Mouse (Mus musculus) kidney, embryonic 16.5 days (tissue): Measurements from ENCODE around the gene AU040320. TPM values are rescaled to one million over a fixed set of nuclear protein-coding genes. Genes with fewer than 3 reads are reported as not detected.
A peak's percentile ranks its signal among the peaks of the same experiment; 100 is the strongest.

Source experiments
- ATAC-seq: fragments of 200-750 bp; cut with Nextera tagmentation; 2 replicates; pipeline ENCODE4 v1.8.0; 2017; ENCODE audit warnings: moderate TSS enrichment; ENCODE audit not compliant: low FRiP score, low TSS enrichment
- H3K27ac ChIP-seq: fragments of 300-500 bp; sonication (generic); 2 replicates; pipeline ENCODE4 v1.5.1; 2014; ENCODE audit warnings: low read length
- H3K27me3 ChIP-seq: fragments of 300-500 bp; sonication (generic); 2 replicates; pipeline ENCODE4 v1.6.1; 2014; ENCODE audit warnings: low read length, control low read depth, mixed read lengths; ENCODE audit not compliant: insufficient read depth
- H3K36me3 ChIP-seq: fragments of 300-500 bp; sonication (generic); 2 replicates; pipeline ENCODE4 v1.6.1; 2014; ENCODE audit warnings: low read length, control low read depth, mixed read lengths; ENCODE audit not compliant: insufficient read depth
- H3K4me1 ChIP-seq: fragments of 300-500 bp; sonication (generic); 2 replicates; pipeline ENCODE4 v1.6.1; 2014; ENCODE audit warnings: low read length, control low read depth, mixed read lengths; ENCODE audit not compliant: insufficient read depth
- H3K4me2 ChIP-seq: fragments of 300-500 bp; sonication (generic); replicated peaks from 2 replicates; pipeline ENCODE4 v1.6.1; 2014; ENCODE audit warnings: low read depth, low read length
- H3K4me3 ChIP-seq: fragments of 300-500 bp; sonication (generic); 2 replicates; pipeline ENCODE4 v1.5.1; 2014; ENCODE audit warnings: mild to moderate bottlenecking, low read length
- H3K9ac ChIP-seq: fragments of 300-500 bp; sonication (generic); replicated peaks from 2 replicates; pipeline ENCODE4 v1.6.1; 2014; ENCODE audit warnings: low read length
- H3K9me3 ChIP-seq: fragments of 300-500 bp; sonication (generic); 2 replicates; pipeline ENCODE4 v1.6.1; 2016; ENCODE audit warnings: low read length, control low read depth
- WGBS: fragments of 180-500 bp; shearing (Covaris S2); extraction: QIAGEN DNeasy Blood & Tissue Kit; methylation state at CpG from one replicate; pipeline ENCODE4 v1.1.7; 2014; 5-methylcytosine and 5-hydroxymethylcytosine counted together
- polyA plus RNA-seq: library from polyadenylated mRNA; unstranded; fragments of >200 nt; fragmentation: Nextera tagmentation; extraction: Ambion mirVana; gene quantifications from 2 replicates; pipeline ENCODE4 v1.2.1, GENCODE M21; 2015

Gene AU040320
- polyA plus RNA-seq, result 25.4 and 25.6 TPM in 2 replicates

DNA sequence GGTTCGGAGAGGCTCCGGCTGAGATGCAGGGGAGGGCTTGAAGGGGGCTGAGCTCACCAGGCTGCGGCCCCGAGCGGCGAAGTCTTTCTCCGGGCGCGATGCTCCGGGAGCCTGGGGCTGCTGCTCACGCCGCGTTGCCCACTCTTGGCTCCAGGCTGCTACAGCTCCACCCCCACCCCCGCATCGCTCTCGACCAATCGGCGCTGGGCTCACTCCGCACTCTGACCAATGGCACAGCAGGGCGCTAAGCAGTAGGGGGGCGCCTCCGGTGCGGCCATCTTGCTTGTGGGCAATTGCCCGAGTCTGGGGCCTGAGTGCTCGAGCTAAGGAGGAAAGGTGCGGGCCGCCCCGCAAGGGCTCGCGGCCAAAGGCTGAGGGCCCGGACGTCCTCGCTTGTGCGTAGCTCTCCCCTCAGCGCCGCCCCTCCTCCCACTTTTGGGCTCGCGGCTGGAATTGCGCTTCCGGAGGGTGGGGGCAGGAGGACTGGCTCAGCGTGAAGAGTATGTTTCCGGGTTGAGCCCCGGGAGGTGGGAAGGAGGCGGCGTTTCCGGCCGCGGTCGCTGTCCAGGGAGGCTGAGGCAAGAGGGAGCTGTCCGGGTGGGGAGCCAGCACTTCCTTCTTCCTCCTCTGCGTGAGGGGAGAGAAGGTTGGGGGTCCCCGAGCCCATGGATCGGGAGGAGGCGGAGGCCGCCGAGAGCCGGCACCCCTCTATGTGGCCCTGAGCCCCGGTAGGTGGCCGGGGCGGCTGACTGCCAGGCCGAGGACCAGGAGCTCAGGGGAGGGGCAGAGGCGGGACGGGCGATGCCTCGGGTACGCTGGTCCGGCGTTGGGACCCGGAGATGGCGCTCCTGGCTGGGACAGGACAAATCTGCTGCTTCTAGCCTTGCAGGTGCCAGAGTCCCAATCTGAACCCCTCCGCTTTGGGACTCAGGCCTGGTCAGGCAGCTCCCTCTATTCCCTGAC lies at the start of gene AU040320, which contains the start of gene Ncdn:
TSS of gene AU040320 (plus strand) at position 277 of the 963 bp plus-strand sequence.
TSS of gene Ncdn (minus strand) at position 171 of the 963 bp plus-strand sequence.
- Histone ChIP-seq H3K27ac (peak within 1 kb of the TSS; percentile 98), H3K9ac (peak within 1 kb of the TSS; percentile 92), H3K36me3 (peaks cover 21% of the 10 kb centered on the region), H3K4me3 (peak within 1 kb of the TSS; percentile 88), H3K27me3 (no peaks in the 10 kb centered on the region), H3K9me3 (no peaks in the 10 kb centered on the region), H3K4me1 (peaks cover 22% of the 10 kb centered on the region), H3K4me2 (peak within 1 kb of the TSS; percentile 92)
- WGBS, result under 1% methylated on average over 65 of the region's 71 CpGs
- peak; percentile 99 for ATAC-seq

DNA sequence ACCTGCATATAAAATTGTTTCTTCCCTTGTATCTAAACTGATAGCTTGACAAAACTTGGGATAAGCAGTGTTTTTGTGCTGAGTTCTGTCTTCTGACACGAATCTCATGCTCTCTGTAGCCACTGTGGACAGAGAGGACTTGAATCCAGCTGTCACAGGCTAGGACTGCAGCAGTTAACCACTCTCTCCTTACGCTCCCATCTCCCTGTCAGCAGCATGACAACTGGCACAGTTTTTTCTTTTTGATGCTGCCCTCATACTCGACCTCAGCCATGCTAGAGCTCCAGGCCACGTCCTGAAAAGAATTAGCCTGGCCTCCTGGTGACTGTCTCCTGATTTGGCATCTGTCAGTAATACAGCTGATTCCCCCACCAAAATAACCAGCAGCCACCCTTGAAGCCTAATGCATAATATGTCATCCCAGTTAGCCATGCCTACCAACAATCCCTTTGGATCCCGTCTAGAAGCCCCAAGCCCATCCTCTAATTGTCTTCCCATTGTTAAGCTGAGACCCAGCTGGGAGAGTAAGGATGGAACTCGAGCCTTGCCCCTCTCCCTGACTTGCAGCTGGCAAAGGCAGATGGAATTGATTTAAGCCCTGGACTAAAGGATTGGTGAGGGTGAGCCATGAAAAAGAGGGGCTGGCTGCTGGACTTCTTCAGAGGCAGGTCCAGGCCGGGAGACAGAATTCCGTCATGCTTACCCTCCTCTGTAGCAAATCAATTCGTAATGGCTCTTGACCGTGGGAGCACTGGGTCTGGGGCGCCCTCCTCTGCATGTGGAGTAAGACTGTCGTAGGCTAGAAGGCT lies 46.5 kb upstream of the AU040320 start:
- Histone ChIP-seq H3K4me3 (no peak overlapping the region), H3K4me2 (no peak overlapping the region), H3K36me3 (peaks cover 67% of the 10 kb centered on the region), H3K9ac (no peak overlapping the region), H3K27ac (no peak overlapping the region), H3K9me3 (no peaks in the 10 kb centered on the region), H3K27me3 (no peaks in the 10 kb centered on the region), H3K4me1 (no peaks in the 10 kb centered on the region)
- no peak for ATAC-seq
- 77% methylated on average over 12 of the region's 12 CpGs for WGBS

DNA sequence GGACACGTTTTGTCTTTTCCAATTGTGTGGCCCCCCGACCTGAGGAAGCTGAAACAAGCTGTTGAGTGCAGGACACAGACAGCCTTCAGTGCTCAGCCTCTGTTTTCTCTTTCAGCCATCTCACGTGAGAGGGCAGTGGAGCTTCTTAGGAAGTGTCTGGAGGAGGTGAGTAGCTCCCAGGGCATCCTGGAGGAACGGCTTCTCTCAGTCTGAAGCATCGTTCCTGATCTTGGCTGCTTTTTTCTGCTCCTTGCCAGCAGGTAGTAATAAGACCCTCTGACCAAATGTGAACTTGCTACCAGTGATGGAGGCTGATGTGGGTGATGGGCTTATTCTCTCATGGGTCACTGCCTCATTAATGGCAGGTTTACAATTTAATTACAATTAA lies 45.9 kb upstream of the AU040320 start:
- no peak for ATAC-seq
- WGBS, result 82% methylated on average over 5 of the region's 5 CpGs
- Histone ChIP-seq H3K4me3 (no peak overlapping the region), H3K27me3 (no peaks in the 10 kb centered on the region), H3K9ac (no peak overlapping the region), H3K4me2 (no peak overlapping the region), H3K27ac (no peak overlapping the region), H3K4me1 (no peaks in the 10 kb centered on the region), H3K36me3 (peaks cover 65% of the 10 kb centered on the region), H3K9me3 (no peaks in the 10 kb centered on the region)

DNA sequence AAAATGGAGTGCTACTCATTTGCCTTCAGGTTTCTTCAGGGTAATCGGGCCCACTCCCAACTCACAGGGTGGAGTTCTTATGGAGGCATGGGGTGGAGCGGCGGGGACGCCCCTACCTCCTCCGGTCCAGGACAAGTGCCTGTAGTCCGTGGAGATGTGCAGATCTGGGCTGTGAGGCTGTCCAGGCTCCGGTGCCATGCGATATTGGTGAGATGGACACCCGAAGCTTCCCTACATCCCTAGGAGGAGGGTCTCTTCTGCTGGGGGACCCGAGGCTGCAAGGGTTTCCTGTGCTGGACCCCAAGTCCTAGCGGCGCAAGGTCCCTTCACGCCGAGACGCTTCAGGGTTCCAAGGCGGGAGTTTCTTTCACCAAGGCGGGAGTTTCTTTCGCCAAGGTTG lies 21.2 kb upstream of the AU040320 start:
- H3K4me3 ChIP-seq, result peak overlapping the region; percentile 20; the same call in 1 of the 2 replicates
- ATAC-seq, result no peak
- no peak overlapping the region for H3K4me2 ChIP-seq
- no peak overlapping the region for H3K9ac ChIP-seq
- H3K36me3 ChIP-seq, result no peaks in the 10 kb centered on the region
- H3K4me1 ChIP-seq, result peaks cover 14% of the 10 kb centered on the region
- no peak overlapping the region for H3K27ac ChIP-seq
- peaks cover 77% of the 10 kb centered on the region for H3K27me3 ChIP-seq
- WGBS, result 1% methylated on average over 18 of the region's 18 CpGs
- no peaks in the 10 kb centered on the region for H3K9me3 ChIP-seq

DNA sequence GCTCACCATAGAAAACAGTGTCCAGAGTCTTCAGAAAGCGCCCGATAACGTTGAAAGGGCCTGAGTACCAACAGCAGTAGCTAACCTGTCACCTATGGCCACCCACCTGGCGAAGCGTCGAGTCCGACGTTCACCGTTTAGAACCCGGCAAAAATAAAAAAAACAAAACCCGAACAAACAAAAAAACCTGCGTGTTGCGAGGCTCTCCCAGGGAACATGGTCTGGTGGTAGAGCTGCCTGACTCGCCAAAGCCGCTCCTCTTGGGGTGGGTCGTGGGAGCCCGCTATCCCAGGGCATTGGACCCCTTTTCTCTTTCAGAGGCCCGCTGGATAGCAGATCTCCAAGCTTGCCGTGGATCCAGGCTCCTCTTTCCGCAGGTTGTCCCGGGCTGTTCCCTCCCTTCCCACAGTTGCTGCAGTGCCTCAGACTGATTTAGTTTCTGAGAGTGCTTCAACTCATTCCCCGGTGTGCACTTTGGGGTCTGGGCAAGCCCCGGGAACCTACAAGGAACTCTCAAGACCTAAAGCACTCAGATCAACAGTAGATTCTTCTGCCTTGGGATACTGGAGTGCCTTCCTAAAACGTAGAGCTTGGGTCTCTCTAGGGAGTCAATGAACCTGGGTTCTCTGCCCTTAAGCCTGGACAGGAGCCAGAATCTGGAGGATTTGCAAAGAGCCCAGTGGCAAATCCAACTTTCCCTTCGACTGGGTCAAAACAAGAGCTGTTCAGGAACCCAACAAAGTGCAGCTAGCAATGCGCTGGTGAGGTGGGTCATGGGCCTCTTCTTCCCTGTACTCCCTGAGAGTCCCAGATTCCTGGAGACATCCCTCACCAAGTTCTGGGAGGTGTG lies 20.6 kb upstream of the AU040320 start:
- 4% methylated on average over 26 of the region's 26 CpGs for WGBS
- Histone ChIP-seq H3K27ac (no peak overlapping the region), H3K4me2 (no peak overlapping the region), H3K9me3 (no peaks in the 10 kb centered on the region), H3K4me3 (peak overlapping the region; percentile 20; the same call in 1 of the 2 replicates), H3K27me3 (peaks cover 83% of the 10 kb centered on the region), H3K4me1 (peaks cover 14% of the 10 kb centered on the region), H3K9ac (no peak overlapping the region), H3K36me3 (no peaks in the 10 kb centered on the region)
- no peak for ATAC-seq

DNA sequence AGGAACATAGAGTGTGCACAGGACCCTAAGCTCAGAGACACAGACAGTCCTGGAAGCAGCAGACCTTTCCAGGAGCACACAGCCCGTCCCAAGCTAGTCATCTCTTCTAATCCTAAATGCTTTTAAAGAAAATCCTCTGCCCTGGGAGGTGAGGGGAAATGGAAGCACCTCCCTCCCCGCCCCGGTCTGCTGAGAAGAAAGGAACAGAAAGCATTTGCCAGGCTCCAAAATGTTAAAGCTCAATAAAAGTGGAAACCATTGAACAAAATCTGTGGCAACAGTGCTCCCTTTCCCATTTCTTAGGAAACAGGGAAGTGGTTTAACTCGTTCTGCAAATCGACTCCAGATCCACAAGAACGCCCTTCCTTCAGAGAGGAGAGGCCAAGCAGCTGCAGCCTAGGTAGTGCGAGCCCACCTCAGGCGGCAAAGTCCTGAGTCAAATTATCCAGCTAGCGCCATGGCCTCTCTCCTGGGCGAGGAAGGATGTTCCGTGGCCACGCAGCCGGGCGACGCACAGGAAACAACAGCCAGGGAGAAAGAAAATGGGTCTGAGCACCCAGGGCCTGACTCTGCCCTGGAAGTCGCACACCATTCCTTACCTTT lies 19.2 kb upstream of the AU040320 start:
- Histone ChIP-seq H3K27me3 (peaks cover 94% of the 10 kb centered on the region), H3K4me2 (no peak overlapping the region), H3K27ac (no peak overlapping the region), H3K36me3 (no peaks in the 10 kb centered on the region), H3K4me3 (no peak overlapping the region), H3K4me1 (peaks cover 14% of the 10 kb centered on the region), H3K9ac (no peak overlapping the region), H3K9me3 (no peaks in the 10 kb centered on the region)
- WGBS, result 2% methylated on average over 16 of the region's 16 CpGs
- no peak for ATAC-seq

DNA sequence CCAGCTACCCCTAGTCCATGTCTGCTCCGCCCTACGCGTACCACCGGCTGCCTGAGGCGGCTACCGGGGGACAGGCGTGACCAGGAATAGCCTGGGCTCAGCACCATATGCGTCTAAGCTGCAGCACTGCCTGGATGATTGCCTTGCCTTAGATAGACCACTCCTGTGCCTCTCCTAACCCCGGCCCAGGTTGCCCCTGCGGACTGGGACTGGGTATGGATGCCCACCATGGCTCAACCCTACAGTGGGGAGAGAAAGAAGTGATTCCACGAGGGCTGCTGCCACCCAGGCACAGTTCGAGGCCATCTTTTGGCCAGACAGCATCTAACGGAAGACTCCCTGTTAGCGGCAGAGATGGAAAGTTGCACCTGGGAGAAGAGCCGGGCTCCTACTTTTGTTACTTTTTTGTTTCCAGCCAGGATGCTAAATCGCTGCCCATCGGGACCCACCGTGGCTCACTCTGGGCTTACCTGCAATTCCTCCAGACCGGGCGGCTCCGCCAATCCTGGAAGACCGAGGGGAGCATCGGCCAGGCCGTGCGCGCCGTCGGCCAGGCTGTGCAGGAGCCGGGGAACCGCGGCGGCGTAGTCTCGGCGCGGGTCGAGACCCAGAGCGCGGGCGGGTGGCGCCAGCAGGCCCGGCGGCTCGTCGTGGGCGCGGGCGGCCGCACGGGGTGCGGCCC lies 18.5 kb upstream of the AU040320 start:
- Histone ChIP-seq H3K9me3 (no peaks in the 10 kb centered on the region), H3K4me2 (peak overlapping the region; percentile 48), H3K27ac (no peak overlapping the region), H3K36me3 (no peaks in the 10 kb centered on the region), H3K4me1 (peaks cover 14% of the 10 kb centered on the region), H3K4me3 (peak overlapping the region; percentile 41), H3K9ac (0 out of 2 replicates have a peak overlapping the region, but pooled peaks have one; percentile 14), H3K27me3 (peaks cover 97% of the 10 kb centered on the region)
- ATAC-seq, result no peak
- WGBS, result 2% methylated on average over 51 of the region's 51 CpGs

DNA sequence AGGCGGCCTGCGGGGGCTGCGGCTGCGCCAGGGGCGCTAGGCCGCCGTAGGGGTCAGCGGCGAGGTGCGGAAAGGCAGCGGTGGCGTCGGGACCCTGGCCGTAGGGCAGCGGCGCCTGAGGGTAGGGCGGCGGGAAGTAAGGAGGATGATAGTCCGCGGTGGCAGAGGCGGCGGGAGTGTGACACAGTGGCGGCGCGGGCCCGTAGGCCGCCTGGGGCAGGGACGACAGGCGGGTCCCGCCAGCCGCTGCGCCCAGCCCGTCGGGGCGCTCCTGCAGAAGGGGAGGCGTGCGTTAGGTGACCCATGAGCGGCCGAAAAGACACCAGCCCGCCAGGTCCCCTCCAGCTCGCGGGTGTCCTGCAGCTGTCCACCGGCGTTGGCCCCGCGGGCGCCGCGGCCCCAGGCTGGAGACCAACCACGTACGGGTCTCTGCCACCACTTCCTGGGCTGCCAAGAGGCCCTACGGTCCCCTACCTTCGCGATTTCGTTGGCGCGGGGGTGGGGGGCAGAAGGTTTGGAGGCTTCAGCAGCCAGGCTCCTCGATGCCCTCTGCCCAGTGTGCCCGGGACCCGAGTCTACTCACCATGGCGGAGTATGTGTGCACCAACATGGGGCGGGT lies 17.9 kb upstream of the AU040320 start:
- H3K4me1 ChIP-seq, result peaks cover 14% of the 10 kb centered on the region
- 2% methylated on average over 54 of the region's 62 CpGs for WGBS
- H3K9ac ChIP-seq, result 0 out of 2 replicates have a peak overlapping the region, but pooled peaks have one; percentile 14
- ATAC-seq, result peak; percentile 28; the same call in 1 of the 2 replicates
- H3K4me3 ChIP-seq, result peak overlapping the region; percentile 41
- H3K36me3 ChIP-seq, result no peaks in the 10 kb centered on the region
- peak overlapping the region; percentile 48 for H3K4me2 ChIP-seq
- H3K9me3 ChIP-seq, result no peaks in the 10 kb centered on the region
- peaks cover 90% of the 10 kb centered on the region for H3K27me3 ChIP-seq
- H3K27ac ChIP-seq, result no peak overlapping the region
